Mouse (Mus musculus) CH12F3 (cell line): ENCODE results near the gene 4930435E12Rik.

Source experiments
- in situ Hi-C: fragments of 300-500 bp; cut with MboI; formaldehyde crosslinking; loops from 2 replicates; pipeline ENCODE4 v1.14.3; 2020; ENCODE audit warnings: low sequenced_read_pairs

4930435E12Rik gene

GRCm38 (mm10) chr16:38771145-38771544 is 57.4 kb downstream of the 4930435E12Rik start:
- in situ Hi-C loops: no loop called here

- in situ Hi-C loops: no loop called here
Observed at GRCm38 (mm10) chr16:38769529-38769928, 59.0 kb downstream of the 4930435E12Rik start.

GRCm38 (mm10) chr16:38768386-38768785 is 60.2 kb downstream of the 4930435E12Rik start:
- in situ Hi-C loops: no loop called here

GRCm38 (mm10) chr16:38767761-38768160 is 60.8 kb downstream of the 4930435E12Rik start:
- in situ Hi-C loops: no loop called here

GRCm38 (mm10) chr16:38766671-38767070 is 61.9 kb downstream of the 4930435E12Rik start:
- in situ Hi-C loops: no loop called here

GRCm38 (mm10) chr16:38763508-38763907 is 65.0 kb downstream of the 4930435E12Rik start:
- in situ Hi-C loops: no loop called here

GRCm38 (mm10) chr16:38762401-38762800 is 66.1 kb downstream of the 4930435E12Rik start:
- in situ Hi-C loops: no loop called here
